Mouse (Mus musculus): ENCODE measurements around the gene Sbk3. TPM values are rescaled to one million over a fixed set of nuclear protein-coding genes. Genes with fewer than 3 reads are reported as not detected.
A peak's percentile ranks its signal among the peaks of the same experiment; 100 is the strongest.

The Sbk3 gene
- total RNA-seq, 1 experiment from 2014 or later: 0.15 TPM

DNA sequence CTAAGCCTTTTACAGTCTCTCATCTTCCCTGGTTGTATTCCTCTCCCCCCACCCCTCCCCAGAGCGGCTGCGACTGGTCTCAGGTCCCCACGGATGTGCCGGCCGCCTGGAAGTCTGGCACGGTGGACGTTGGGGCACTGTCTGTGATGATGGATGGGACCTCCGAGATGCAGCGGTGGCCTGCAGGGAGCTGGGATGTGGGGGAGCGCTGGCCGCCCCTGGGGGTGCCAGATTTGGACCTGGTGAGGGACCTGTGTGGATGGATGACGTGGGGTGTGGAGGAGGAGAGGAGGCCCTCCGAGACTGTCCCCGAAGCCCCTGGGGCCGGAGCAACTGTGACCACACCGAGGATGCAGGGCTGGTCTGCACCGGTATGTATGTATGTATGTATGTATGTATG, 42.6 kb downstream of the Sbk3 start:
- no peak for DNase-seq

GRCm38 (mm10) chr7:4927711-4928110, 43.3 kb downstream of the Sbk3 start:
- DNase-seq: no peak

GRCm38 (mm10) chr7:4926849-4927248, 44.1 kb downstream of the Sbk3 start:
- no peak for DNase-seq

- DNase-seq: no peak
These were observed 45.3 kb downstream of the Sbk3 start, which contains the start of gene Ssc5d for GRCm38 (mm10) chr7:4925441-4926381. Ssc5d (plus strand) TSS chr7:4925785.

DNA sequence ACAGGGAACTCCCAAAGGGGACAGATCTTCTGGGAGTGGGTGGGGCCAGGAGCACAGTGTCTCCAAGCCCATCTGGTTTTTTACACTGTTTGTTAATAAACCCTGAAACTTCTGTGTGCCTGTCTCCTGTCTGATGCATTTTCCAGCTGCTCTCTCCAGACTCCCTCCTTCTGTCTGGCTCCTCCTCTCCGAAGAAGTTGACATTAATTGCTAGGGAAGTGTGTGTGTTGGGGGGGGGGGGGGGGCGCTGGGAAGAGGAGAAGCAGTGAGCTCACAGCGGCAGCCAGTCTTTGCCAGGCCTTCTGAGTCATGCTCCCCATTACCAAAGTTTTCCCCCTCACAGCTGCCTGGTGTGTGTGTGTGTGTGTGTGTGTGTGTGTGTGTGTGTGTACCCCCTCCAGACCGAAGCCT, 46.1 kb downstream of the Sbk3 start:
- peak; percentile 39 for DNase-seq

DNA sequence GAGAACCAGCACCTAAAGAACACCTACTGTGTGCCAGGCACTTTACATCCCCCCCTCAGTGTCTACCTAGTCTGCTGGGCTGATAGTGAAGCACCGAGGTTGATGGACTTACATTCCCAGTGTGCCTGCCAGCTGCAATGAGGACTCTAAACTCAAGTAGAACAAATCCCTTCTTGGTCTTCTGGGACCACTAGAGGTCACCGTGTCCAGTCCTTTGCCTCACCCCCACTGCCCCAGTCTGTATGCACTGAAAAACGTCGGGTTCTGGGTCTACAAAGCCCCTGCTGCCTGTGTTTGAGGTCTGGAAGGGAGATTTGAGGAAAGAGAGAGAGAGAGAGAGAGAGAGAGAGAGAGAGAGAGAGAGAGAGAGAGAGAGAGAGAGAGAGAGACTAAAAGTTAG, 46.5 kb downstream of the Sbk3 start:
- DNase-seq: no peak

DNA sequence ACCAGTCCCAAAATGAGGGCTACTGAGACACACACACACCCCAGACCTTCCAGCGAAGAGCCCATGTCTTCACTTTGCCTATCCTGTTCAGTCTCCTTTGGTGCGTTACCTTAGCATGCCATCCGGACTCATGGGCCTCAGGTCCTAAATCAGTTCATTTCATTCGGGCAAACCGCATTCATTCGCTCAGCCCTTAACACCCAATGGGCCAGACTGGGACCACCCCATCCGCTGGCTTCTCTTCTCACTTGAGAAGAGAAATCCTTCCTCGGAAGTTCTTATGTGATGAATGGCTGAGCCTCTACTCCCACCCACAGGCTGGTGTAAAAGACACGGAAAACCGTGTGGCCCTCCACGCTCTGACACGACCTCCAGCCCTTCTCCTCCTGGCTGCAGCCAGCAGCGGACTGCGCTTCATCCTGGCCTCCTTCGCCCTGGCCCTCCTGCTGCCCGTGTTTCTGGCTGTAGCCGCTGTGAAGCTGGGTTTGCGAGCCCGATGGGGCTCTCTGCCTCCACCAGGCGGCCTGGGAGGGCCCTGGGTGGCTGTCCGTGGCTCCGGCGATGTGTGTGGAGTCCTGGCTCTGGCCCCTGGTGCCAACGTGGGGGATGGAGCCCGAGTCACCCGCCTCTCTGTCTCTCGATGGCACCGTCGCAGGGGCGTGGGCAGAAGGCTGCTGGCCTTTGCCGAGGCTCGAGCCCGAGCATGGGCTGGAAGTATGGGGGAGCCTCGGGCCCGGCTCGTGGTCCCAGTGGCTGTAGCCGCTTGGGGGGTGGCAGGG, 47.2 kb downstream of the Sbk3 start:
- DNase-seq: peak; percentile 71

DNA sequence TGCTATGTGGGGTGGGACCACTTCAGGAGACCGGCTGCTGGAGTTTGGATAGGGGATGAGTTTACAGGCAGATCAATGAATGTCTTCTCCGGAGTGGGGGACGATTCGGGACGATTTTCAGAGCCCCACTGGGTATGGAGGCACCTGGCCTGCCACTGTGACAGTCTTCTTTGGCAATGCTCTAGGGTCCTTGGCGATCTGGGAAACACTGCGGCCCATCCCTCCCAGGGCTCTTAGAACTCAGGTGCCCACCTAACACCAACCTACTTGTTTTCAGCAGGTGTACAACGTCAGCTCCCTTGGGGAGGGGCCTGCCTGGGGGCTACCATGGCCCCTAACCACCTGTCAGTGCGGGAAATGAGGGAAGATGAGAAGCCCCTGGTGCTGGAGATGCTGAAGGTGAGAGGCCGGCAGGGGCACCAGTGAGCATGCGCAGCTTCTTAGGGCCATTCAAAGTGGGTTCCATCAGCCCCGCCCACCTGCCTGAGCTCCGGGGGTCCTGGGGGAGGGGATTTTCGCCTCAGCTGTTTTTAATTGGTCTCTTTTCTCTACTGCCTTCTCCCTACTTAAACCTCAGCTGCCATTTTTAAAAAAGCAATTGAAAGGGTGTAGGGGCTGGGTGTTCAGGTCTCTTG, 47.9 kb downstream of the Sbk3 start:
- peak; percentile 44 for DNase-seq

- peak; percentile 66 for DNase-seq
These were observed 48.5 kb downstream of the Sbk3 start for GRCm38 (mm10) chr7:4922508-4922907.

- DNase-seq: no peak
These were observed 49.0 kb downstream of the Sbk3 start, which contains the start of gene Nat14 for GRCm38 (mm10) chr7:4921824-4922482. Nat14 (plus strand) TSS chr7:4922028.

DNA sequence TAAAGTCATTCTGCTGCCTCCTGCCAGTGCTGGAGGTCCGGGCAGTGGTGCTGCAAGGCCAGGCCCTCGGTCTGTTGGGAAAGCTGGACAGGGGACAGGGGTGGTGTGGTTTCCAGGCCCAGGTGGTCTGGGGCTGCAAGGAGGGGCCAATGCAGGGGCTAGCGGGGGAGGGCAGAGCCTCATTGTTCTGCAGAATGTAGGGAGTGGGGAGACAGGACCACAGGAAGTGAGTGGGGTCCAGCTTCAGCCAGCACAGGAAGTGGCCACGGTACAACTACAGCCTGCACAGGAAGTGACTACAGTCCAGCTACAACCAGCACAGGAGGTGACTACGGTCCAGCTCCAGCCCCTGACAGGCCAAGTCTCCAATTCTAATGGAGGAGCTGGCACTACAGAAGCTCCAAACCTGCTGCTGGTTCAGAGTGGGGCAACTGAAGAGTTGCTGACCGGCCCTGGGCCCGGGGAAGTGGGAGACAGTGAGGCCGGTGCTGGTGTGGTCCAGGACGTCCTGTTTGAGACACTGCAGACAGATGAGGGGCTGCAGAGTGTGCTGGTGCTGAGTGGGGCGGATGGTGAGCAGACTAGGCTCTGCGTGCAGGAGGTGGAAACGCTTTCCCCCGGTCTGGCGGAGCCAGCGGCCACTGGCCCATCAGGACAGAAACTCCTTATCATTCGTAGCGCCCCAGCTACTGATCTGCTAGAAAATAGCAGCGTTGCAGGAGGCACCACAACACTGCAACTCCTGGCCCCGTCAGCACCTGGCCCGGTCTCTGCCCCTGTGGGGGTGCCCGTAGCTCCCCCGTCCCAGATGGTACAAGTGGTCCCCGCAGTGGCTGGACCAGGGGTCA, 49.8 kb downstream of the Sbk3 start:
- DNase-seq: no peak

DNA sequence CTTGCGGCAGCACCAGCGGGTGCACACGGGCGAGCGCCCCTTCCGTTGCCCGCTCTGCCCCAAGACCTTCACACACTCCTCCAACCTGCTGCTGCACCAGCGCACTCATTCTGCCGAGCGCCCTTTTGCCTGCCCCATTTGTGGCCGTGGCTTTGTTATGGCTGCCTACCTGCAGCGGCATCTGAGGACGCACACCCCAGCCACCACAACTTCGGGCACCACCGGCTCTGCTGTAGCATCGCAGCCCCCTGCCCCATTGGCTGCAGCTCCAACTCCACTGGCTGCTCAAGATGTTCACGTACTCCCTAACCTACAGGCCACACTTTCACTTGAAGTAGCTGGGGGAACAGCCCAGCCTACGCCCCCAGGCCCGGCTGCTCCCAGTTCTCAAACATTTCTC, 50.5 kb downstream of the Sbk3 start:
- DNase-seq: no peak

- no peak for DNase-seq
These were observed 51.0 kb downstream of the Sbk3 start for GRCm38 (mm10) chr7:4919971-4920370.

DNA sequence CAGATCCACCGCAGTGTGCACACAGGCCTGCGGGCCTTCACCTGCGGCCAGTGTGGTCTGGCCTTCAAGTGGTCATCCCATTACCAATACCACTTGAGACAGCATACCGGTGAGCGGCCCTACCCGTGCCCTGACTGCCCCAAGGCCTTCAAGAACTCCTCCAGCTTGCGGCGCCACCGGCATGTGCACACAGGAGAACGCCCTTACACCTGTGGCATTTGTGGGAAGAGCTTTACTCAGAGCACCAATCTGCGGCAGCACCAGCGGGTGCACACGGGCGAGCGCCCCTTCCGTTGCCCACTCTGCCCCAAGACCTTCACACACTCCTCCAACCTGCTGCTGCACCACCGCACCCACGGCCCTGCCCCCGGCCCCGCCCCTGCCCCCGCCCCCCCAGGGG, 51.9 kb downstream of the Sbk3 start:
- DNase-seq: no peak

- no peak for DNase-seq
These were observed 52.3 kb downstream of the Sbk3 start for GRCm38 (mm10) chr7:4918681-4919080.

- no peak for DNase-seq
These were observed 53.5 kb downstream of the Sbk3 start for GRCm38 (mm10) chr7:4917494-4917893.

- DNase-seq: no peak
These were observed 55.1 kb downstream of the Sbk3 start for GRCm38 (mm10) chr7:4915669-4916416.
